Mouse (Mus musculus) spleen, postnatal 10 days (tissue): Measurements from ENCODE around the gene Olfr1410.

Experiments
- DNase-seq, 2 experiments: peaks; one replicate each; pipeline ENCODE4 v3.0.0; 2021 to 2022; ENCODE audit warnings: low spot score in 2 of 2

Gene Olfr1410

GRCm38 (mm10) chr1:92640393-92640792, 34.8 kb downstream of the Olfr1410 start:
- no peak for DNase-seq

- peak; percentile 78 to 89 for DNase-seq
Observed at GRCm38 (mm10) chr1:92641514-92642272, 36.1 kb downstream of the Olfr1410 start, which contains the start of gene Cops9. TSS of gene Cops9 (minus strand) at chr1:92641985.

GRCm38 (mm10) chr1:92643691-92644090, 38.1 kb downstream of the Olfr1410 start:
- DNase-seq, result no peak

GRCm38 (mm10) chr1:92644916-92645315, 39.3 kb downstream of the Olfr1410 start:
- DNase-seq, result no peak

- DNase-seq, result no peak
Observed at GRCm38 (mm10) chr1:92646111-92646510, 40.5 kb downstream of the Olfr1410 start.

- no peak for DNase-seq
Observed at GRCm38 (mm10) chr1:92646601-92647000, 41.0 kb downstream of the Olfr1410 start.

GRCm38 (mm10) chr1:92647026-92647425, 41.4 kb downstream of the Olfr1410 start:
- DNase-seq, result no peak

- peak; percentile 37 to 76 for DNase-seq
Observed at GRCm38 (mm10) chr1:92647752-92648151, 42.2 kb downstream of the Olfr1410 start.

GRCm38 (mm10) chr1:92648197-92648596, 42.6 kb downstream of the Olfr1410 start:
- no peak for DNase-seq

GRCm38 (mm10) chr1:92648673-92649072, 43.1 kb downstream of the Olfr1410 start, which contains the start of gene Otos:
TSS of gene Otos (minus strand) at chr1:92648841.
- peak; percentile 29 to 71 for DNase-seq

GRCm38 (mm10) chr1:92651467-92651866, 45.9 kb downstream of the Olfr1410 start:
- no peak for DNase-seq

- DNase-seq, result no peak
Observed at GRCm38 (mm10) chr1:92653179-92653578, 47.6 kb downstream of the Olfr1410 start.

GRCm38 (mm10) chr1:92654676-92655075, 49.1 kb downstream of the Olfr1410 start:
- DNase-seq, result no peak

GRCm38 (mm10) chr1:92657025-92657820, 51.6 kb downstream of the Olfr1410 start:
- DNase-seq, result no peak

- no peak for DNase-seq
Observed at GRCm38 (mm10) chr1:92659392-92659791, 53.8 kb downstream of the Olfr1410 start.
